Mouse (Mus musculus) stomach, postnatal 0 days (tissue): ENCODE measurements at regions not wholly inside any gene's neighbourhood (a gene's known extent, or its start where the extent isn't known, plus 50 kb on each side); places are given as distances from the start of the nearest gene placed in this dataset.

Experiments
- CTCF ChIP-seq: IDR thresholded peaks from 2 replicates; pipeline ENCODE4 v1.5.1; 2016; ENCODE audit warnings: antibody characterized with exemption, low read depth, mild to moderate bottlenecking, moderate library complexity
- EP300 ChIP-seq: optimal IDR thresholded peaks from 2 replicates; pipeline ENCODE3; 2016; ENCODE audit warnings: antibody characterized with exemption

GRCm38 (mm10) chr12:39594726-39595125, 443.1 kb downstream of the Arl4a start:
- no peak for TF ChIP-seq CTCF
- no peak for TF ChIP-seq EP300
